Mouse (Mus musculus): Measurements from ENCODE around the gene Hoxc10. TPM values are rescaled to one million over a fixed set of nuclear protein-coding genes. Genes with fewer than 3 reads are reported as not detected.

Gene Hoxc10
- polyA plus RNA-seq, 1 experiment from 2014 or later = 60.4 TPM

DNA sequence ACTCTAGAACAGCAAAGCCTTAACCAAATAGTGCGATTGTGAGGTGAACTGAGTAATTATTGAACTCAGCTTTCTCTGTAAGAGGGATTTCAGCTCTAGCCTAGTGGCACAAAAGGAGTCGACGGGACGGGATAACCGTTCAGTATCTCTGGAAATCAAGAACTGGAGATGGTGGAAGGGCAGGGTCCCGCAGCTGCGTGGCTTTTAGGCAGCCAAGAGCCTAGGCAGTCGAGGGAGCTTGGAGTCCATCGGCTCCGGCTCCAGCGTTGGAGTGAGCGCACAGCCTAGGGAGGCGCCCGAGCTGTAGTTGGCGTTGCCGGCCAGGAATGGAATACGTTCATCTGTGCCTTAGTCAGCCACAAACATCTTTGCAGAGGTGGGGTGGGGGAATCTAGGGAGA lies 38.7 kb downstream of the Hoxc10 start:
- Histone ChIP-seq H3K36me3 (ENCODE audit: control insufficient read depth, insufficient read depth, low read length) (no peaks in the 10 kb centered on the region), H3K4me1 (ENCODE audit: control insufficient read depth, insufficient read depth, low read length) (peaks cover 53% of the 10 kb centered on the region), H3K27me3 (ENCODE audit: control insufficient read depth, insufficient read depth, low read length) (0 out of 2 replicates have a peak, but pooled peaks cover 2% of the 10 kb centered on the region), H3K4me2 (ENCODE audit: low read depth) (peak overlapping the region; percentile 99), H3K9me3 (ENCODE audit: control insufficient read depth, low read length) (no peaks in the 10 kb centered on the region), H3K4me3 (ENCODE audit: low read depth, low read length) (peak overlapping the region; percentile 66), H3K27ac (ENCODE audit: low read depth, low read length) (peak overlapping the region; percentile 97), H3K9ac (ENCODE audit: low read length) (peak overlapping the region; percentile 95)
- under 1% methylated on average over 17 of the region's 17 CpGs for WGBS
- no peak for ATAC-seq (ENCODE audit: insufficient read depth, low FRiP score, low TSS enrichment)
- peak; percentile 71 for DNase-seq (ENCODE audit: low spot score)

GRCm38 (mm10) chr15:103005797-103006196 lies 39.2 kb downstream of the Hoxc10 start:
- ATAC-seq (ENCODE audit: insufficient read depth, low FRiP score, low TSS enrichment) (no peak), DNase-seq (ENCODE audit: low spot score) (no peak)
- Histone ChIP-seq H3K27me3 (ENCODE audit: control insufficient read depth, insufficient read depth, low read length) (0 out of 2 replicates have a peak, but pooled peaks cover 1% of the 10 kb centered on the region), H3K4me3 (ENCODE audit: low read depth, low read length) (peak overlapping the region; percentile 66), H3K9me3 (ENCODE audit: control insufficient read depth, low read length) (no peaks in the 10 kb centered on the region), H3K4me2 (ENCODE audit: low read depth) (peak overlapping the region; percentile 99), H3K36me3 (ENCODE audit: control insufficient read depth, insufficient read depth, low read length) (no peaks in the 10 kb centered on the region), H3K4me1 (ENCODE audit: control insufficient read depth, insufficient read depth, low read length) (peaks cover 56% of the 10 kb centered on the region), H3K9ac (ENCODE audit: low read length) (peak overlapping the region; percentile 95), H3K27ac (ENCODE audit: low read depth, low read length) (peak overlapping the region; percentile 97)
- 3% methylated on average over 5 of the region's 5 CpGs for WGBS

DNA sequence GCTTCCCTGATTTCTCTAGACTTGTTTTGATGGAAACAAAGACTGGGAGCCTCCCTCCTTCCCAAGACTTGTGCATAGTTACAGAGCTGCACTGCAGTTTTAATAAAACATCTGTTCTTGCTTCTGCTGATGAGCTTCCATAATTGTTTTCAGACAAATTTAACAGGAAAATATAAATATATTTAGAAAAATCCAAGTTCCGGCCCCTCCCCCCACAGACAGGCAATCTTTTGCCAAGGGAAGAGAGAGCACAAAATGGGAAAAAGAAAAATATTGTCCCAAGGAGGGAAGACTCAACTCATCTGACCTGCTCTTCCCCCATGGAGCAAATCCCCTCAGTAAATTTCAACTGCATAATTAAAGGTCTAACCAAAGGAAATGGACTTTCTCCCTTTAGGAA lies 39.7 kb downstream of the Hoxc10 start:
- H3K27me3 ChIP-seq (ENCODE audit: control insufficient read depth, insufficient read depth, low read length) = no peaks in the 10 kb centered on the region
- peak overlapping the region; percentile 66 for H3K4me3 ChIP-seq (ENCODE audit: low read depth, low read length)
- no peaks in the 10 kb centered on the region; the same call in 1 of the 2 replicates for H3K36me3 ChIP-seq (ENCODE audit: control insufficient read depth, insufficient read depth, low read length)
- H3K4me2 ChIP-seq (ENCODE audit: low read depth) = peak overlapping the region; percentile 99
- ATAC-seq (ENCODE audit: insufficient read depth, low FRiP score, low TSS enrichment) (no peak), DNase-seq (ENCODE audit: low spot score) (no peak)
- peak overlapping the region; percentile 95 for H3K9ac ChIP-seq (ENCODE audit: low read length)
- H3K27ac ChIP-seq (ENCODE audit: low read depth, low read length) = peak overlapping the region; percentile 97
- no peaks in the 10 kb centered on the region for H3K9me3 ChIP-seq (ENCODE audit: control insufficient read depth, low read length)
- 3% methylated on average over 1 of the region's 1 CpGs for WGBS
- peaks cover 61% of the 10 kb centered on the region for H3K4me1 ChIP-seq (ENCODE audit: control insufficient read depth, insufficient read depth, low read length)

DNA sequence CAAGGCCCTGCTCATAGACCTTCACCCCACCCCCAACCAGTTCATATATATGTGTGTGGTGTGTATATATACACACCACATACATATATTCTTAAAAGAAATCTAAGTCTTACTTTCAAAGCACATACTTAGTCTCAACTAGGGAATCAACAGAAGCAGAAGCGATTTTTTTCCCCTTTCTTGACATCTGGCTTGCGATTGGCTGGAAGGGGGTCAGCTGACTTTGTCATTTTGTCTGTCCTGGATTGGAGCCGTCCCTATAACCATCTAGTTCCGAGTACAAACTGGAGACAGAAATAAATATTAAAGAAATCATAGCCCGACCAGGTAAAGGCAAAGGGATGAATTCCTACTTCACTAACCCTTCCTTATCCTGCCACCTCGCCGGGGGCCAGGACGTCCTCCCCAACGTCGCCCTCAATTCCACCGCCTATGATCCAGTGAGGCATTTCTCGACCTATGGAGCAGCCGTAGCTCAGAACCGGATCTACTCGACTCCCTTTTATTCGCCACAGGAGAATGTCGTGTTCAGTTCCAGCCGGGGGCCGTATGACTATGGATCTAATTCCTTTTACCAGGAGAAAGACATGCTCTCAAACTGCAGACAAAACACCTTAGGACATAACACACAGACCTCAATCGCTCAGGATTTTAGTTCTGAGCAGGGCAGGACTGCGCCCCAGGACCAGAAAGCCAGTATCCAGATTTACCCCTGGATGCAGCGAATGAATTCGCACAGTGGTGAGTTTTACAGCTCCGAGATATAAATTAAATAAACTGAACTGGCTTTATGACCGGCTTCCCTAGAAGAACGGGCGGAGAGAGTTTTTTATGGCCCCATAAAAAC lies 42.9 kb downstream of the Hoxc10 start:
- DNase-seq (ENCODE audit: low spot score) = peak; percentile 59
- Histone ChIP-seq H3K27ac (ENCODE audit: low read depth, low read length) (peak overlapping the region; percentile 97), H3K4me2 (ENCODE audit: low read depth) (peak overlapping the region; percentile 99), H3K27me3 (ENCODE audit: control insufficient read depth, insufficient read depth, low read length) (no peaks in the 10 kb centered on the region), H3K9me3 (ENCODE audit: control insufficient read depth, low read length) (no peaks in the 10 kb centered on the region), H3K36me3 (ENCODE audit: control insufficient read depth, insufficient read depth, low read length) (no peaks in the 10 kb centered on the region; the same call in 1 of the 2 replicates), H3K4me3 (ENCODE audit: low read depth, low read length) (peak overlapping the region; percentile 62), H3K9ac (ENCODE audit: low read length) (peak overlapping the region; percentile 95), H3K4me1 (ENCODE audit: control insufficient read depth, insufficient read depth, low read length) (peaks cover 59% of the 10 kb centered on the region)
- no peak for ATAC-seq (ENCODE audit: insufficient read depth, low FRiP score, low TSS enrichment)
- under 1% methylated on average over 27 of the region's 27 CpGs for WGBS

DNA sequence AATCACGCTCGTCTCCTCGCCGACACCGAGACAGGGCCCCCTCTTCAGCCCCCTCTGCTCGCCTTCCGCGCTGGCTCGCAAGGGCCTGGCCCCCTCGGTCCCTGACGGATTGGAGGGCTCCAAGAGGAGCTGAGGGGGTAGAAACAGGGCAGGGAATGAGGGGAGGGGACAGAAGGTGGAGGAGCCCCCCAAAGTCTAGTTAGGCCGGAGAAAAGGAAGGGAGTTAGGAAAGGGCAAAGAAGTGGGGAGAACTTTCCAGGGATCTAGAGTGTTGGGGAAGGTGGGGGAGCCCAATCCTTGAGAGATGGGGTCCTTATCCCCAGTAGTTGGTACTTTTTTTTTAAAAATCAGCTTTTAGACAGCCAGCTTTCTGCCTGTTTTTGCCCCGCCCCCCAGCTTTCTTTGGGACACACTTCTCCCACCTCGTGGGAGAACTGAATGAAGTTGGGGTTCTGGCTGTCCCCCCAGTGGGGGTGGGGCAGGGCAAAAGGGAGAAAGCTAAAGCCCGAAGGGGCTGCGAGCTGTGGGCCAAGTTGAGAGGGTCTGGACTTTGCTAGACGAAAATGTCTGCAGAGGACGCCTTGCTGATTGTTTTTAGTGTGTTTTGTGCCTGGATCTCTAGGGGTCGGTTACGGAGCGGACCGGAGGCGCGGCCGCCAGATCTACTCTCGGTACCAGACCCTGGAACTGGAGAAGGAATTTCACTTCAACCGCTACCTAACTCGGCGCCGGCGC lies 43.7 kb downstream of the Hoxc10 start:
- Histone ChIP-seq H3K9me3 (ENCODE audit: control insufficient read depth, low read length) (no peaks in the 10 kb centered on the region), H3K4me2 (ENCODE audit: low read depth) (peak overlapping the region; percentile 99), H3K9ac (ENCODE audit: low read length) (peak overlapping the region; percentile 95), H3K4me3 (ENCODE audit: low read depth, low read length) (peak overlapping the region; percentile 62), H3K4me1 (ENCODE audit: control insufficient read depth, insufficient read depth, low read length) (peaks cover 57% of the 10 kb centered on the region), H3K27ac (ENCODE audit: low read depth, low read length) (peak overlapping the region; percentile 97), H3K36me3 (ENCODE audit: control insufficient read depth, insufficient read depth, low read length) (no peaks in the 10 kb centered on the region; the same call in 1 of the 2 replicates), H3K27me3 (ENCODE audit: control insufficient read depth, insufficient read depth, low read length) (no peaks in the 10 kb centered on the region)
- no peak for ATAC-seq (ENCODE audit: insufficient read depth, low FRiP score, low TSS enrichment)
- DNase-seq (ENCODE audit: low spot score) = peak; percentile 56
- under 1% methylated on average over 31 of the region's 31 CpGs for WGBS

DNA sequence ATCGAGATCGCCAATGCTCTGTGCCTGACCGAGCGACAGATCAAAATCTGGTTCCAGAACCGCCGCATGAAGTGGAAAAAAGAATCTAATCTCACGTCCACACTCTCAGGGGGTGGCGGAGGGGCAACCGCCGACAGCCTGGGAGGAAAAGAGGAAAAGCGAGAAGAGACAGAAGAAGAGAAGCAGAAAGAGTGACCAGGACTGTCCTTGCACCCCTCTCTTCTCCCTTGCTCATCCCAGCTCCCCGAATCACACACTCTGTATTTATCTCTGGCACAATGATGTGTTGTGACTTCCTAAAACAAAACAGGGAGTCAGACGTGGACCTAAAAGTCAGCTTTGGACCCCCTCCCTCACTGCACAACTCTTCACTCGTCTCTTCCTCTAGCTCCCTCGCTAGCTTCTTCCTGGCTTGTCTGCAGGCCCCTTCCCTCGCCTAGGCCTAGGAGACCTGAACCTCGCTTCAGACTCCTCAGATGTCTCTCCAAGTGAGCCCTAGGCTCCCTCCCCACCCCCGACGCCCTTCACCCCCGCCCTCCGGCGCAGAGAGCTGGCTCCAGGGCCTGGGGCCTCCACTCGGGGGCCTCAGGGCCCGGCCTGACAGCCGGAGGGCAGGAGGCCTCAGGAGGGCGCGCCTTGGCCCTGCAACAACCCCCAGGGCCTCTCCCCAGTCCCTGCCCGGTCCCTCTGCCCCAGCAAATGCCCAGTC lies 44.4 kb downstream of the Hoxc10 start:
- Histone ChIP-seq H3K27me3 (ENCODE audit: control insufficient read depth, insufficient read depth, low read length) (no peaks in the 10 kb centered on the region), H3K27ac (ENCODE audit: low read depth, low read length) (peak overlapping the region; percentile 97), H3K4me3 (ENCODE audit: low read depth, low read length) (peak overlapping the region; percentile 62), H3K4me1 (ENCODE audit: control insufficient read depth, insufficient read depth, low read length) (peaks cover 54% of the 10 kb centered on the region), H3K36me3 (ENCODE audit: control insufficient read depth, insufficient read depth, low read length) (no peaks in the 10 kb centered on the region; the same call in 1 of the 2 replicates), H3K9me3 (ENCODE audit: control insufficient read depth, low read length) (no peaks in the 10 kb centered on the region), H3K9ac (ENCODE audit: low read length) (peak overlapping the region; percentile 95), H3K4me2 (ENCODE audit: low read depth) (peak overlapping the region; percentile 99)
- DNase-seq (ENCODE audit: low spot score) (no peak), ATAC-seq (ENCODE audit: insufficient read depth, low FRiP score, low TSS enrichment) (no peak)
- under 1% methylated on average over 28 of the region's 28 CpGs for WGBS

DNA sequence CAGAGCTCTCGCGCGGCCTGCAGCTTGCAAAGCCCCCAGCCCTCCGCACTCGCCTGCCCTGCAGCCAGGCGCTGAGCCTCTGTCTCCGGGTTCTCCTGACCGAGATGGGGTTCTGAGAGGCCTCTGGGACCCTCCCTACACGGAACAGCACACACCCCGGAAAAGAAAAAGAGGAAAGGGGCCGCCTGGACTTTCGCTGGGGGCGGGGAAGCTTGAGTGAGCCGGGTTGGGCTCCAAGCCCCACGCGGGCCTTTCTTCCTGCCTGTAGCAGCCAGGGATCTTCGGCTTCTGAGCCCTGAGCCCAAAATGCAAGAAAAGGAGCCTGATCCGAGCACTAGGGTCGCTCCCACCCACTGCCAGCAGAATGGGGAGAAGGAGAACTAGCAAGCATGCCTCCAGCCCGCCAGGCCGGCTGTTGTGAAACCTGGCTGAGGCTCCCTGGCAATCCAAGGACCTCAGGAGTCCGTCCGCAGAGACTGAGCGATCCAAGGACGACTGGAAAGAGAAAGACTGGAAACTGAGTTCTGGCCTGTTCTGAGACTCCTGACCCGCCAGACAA lies 45.4 kb downstream of the Hoxc10 start:
- H3K36me3 ChIP-seq (ENCODE audit: control insufficient read depth, insufficient read depth, low read length) = no peaks in the 10 kb centered on the region; the same call in 1 of the 2 replicates
- H3K9me3 ChIP-seq (ENCODE audit: control insufficient read depth, low read length) = no peaks in the 10 kb centered on the region
- peak overlapping the region; percentile 62 for H3K4me3 ChIP-seq (ENCODE audit: low read depth, low read length)
- 2% methylated on average over 26 of the region's 26 CpGs for WGBS
- peak; percentile 59 for DNase-seq (ENCODE audit: low spot score)
- H3K27ac ChIP-seq (ENCODE audit: low read depth, low read length) = peak overlapping the region; percentile 99
- H3K27me3 ChIP-seq (ENCODE audit: control insufficient read depth, insufficient read depth, low read length) = no peaks in the 10 kb centered on the region
- H3K4me1 ChIP-seq (ENCODE audit: control insufficient read depth, insufficient read depth, low read length) = peaks cover 53% of the 10 kb centered on the region
- peak overlapping the region; percentile 99 for H3K4me2 ChIP-seq (ENCODE audit: low read depth)
- no peak for ATAC-seq (ENCODE audit: insufficient read depth, low FRiP score, low TSS enrichment)
- H3K9ac ChIP-seq (ENCODE audit: low read length) = peak overlapping the region; percentile 95
